8 mouse cellular contexts compared by ENCODE assay signal in genomic region chr5:142812976-142813721, GRCm38 (mm10). TPM values are rescaled to one million over a fixed set of nuclear protein-coding genes. Genes with fewer than 3 reads are reported as not detected.
DNase-seq lines count a peak whose midpoint lies in the region; ATAC-seq and TF ChIP-seq lines count a peak whose summit lies in the region.

No protein-coding gene starts in this region.

- H3K4me1 ChIP-seq in heart, embryonic 10.5 days = peaks cover 49% of the 10 kb centered on the region
- H3K4me1 ChIP-seq in kidney, embryonic 14.5 days (ENCODE audit: control insufficient read depth, insufficient read depth, low read length) = peaks cover 30% of the 10 kb centered on the region
- H3K4me1 ChIP-seq in lung, postnatal 0 days (ENCODE audit: insufficient read depth, low read depth, low read length) = peaks cover 20% of the 10 kb centered on the region
- peaks cover 29% of the 10 kb centered on the region for H3K4me1 ChIP-seq in stomach, embryonic 14.5 days (ENCODE audit: control insufficient read depth, insufficient read depth, low read length)

- no peak for TF ChIP-seq CTCF in lung, postnatal 0 days (IDR thresholded peaks at IDR 0.05)

- H3K4me2 ChIP-seq in kidney, embryonic 14.5 days (replicated peaks; ENCODE audit: low read depth, low read length) = peak overlapping the region; percentile 97
- peak overlapping the region; percentile 95 for H3K4me2 ChIP-seq in lung, postnatal 0 days (replicated peaks; ENCODE audit: low read depth, low read length)
- H3K4me2 ChIP-seq in stomach, embryonic 14.5 days (replicated peaks; ENCODE audit: low read depth, low read length) = peak overlapping the region; percentile 86

- no peak for ATAC-seq in kidney, embryonic 14.5 days (ENCODE audit: low FRiP score, low TSS enrichment)
- no peak for ATAC-seq in lung, postnatal 0 days
- no peak for ATAC-seq in stomach, embryonic 14.5 days (ENCODE audit: insufficient number of reproducible peaks, insufficient read depth, low FRiP score, low read depth)

- peak overlapping the region; percentile 99 for H3K4me3 ChIP-seq in heart, embryonic 10.5 days
- peak overlapping the region; percentile 96 for H3K4me3 ChIP-seq in kidney, embryonic 14.5 days (ENCODE audit: low read length)
- H3K4me3 ChIP-seq in lung, postnatal 0 days (ENCODE audit: low read depth, low read length) = peak overlapping the region; percentile 96
- peak overlapping the region; percentile 99 for H3K4me3 ChIP-seq in stomach, embryonic 14.5 days (ENCODE audit: low read depth, low read length)

- H3K27me3 ChIP-seq in heart, embryonic 10.5 days (ENCODE audit: insufficient read depth, poor library complexity, severe bottlenecking) = no peaks in the 10 kb centered on the region
- H3K27me3 ChIP-seq in kidney, embryonic 14.5 days (ENCODE audit: control insufficient read depth, insufficient read depth, low read length) = no peaks in the 10 kb centered on the region
- no peaks in the 10 kb centered on the region for H3K27me3 ChIP-seq in lung, postnatal 0 days (replicated peaks; ENCODE audit: insufficient read depth, low read length)
- no peaks in the 10 kb centered on the region for H3K27me3 ChIP-seq in stomach, embryonic 14.5 days (ENCODE audit: control insufficient read depth, insufficient read depth, low read length)

- H3K36me3 ChIP-seq in heart, embryonic 10.5 days = peaks cover 25% of the 10 kb centered on the region
- peaks cover 12% of the 10 kb centered on the region; the same call in 1 of the 2 replicates for H3K36me3 ChIP-seq in kidney, embryonic 14.5 days (ENCODE audit: control insufficient read depth, insufficient read depth, low read length)
- no peaks in the 10 kb centered on the region for H3K36me3 ChIP-seq in lung, postnatal 0 days (ENCODE audit: insufficient read depth, low read length)
- no peaks in the 10 kb centered on the region; the same call in 1 of the 2 replicates for H3K36me3 ChIP-seq in stomach, embryonic 14.5 days (ENCODE audit: control insufficient read depth, insufficient read depth, low read length)

- no peak for TF ChIP-seq EP300 in lung, postnatal 0 days (IDR thresholded peaks at IDR 0.05)

- peak overlapping the region; percentile 100 for H3K27ac ChIP-seq in heart, embryonic 10.5 days
- peak overlapping the region; percentile 100 for H3K27ac ChIP-seq in kidney, embryonic 14.5 days (ENCODE audit: low read depth, low read length)
- H3K27ac ChIP-seq in lung, postnatal 0 days (ENCODE audit: low read length) = peak overlapping the region; percentile 100
- H3K27ac ChIP-seq in stomach, embryonic 14.5 days (ENCODE audit: low read length) = peak overlapping the region; percentile 100

- H3K9ac ChIP-seq in kidney, embryonic 14.5 days (ENCODE audit: low read depth, low read length) = peak overlapping the region; percentile 100
- H3K9ac ChIP-seq in lung, postnatal 0 days (replicated peaks; ENCODE audit: low read depth) = peak overlapping the region; percentile 100
- H3K9ac ChIP-seq in stomach, embryonic 14.5 days (replicated peaks; ENCODE audit: low read depth, low read length) = peak overlapping the region; percentile 100

- no peaks in the 10 kb centered on the region for H3K9me3 ChIP-seq in heart, embryonic 10.5 days
- no peaks in the 10 kb centered on the region for H3K9me3 ChIP-seq in kidney, embryonic 14.5 days (ENCODE audit: control insufficient read depth, low read length)
- H3K9me3 ChIP-seq in lung, postnatal 0 days (ENCODE audit: low read length) = no peaks in the 10 kb centered on the region
- H3K9me3 ChIP-seq in stomach, embryonic 14.5 days (ENCODE audit: control insufficient read depth, low read depth, low read length) = no peaks in the 10 kb centered on the region

- 4% methylated on average over 18 of the region's 18 CpGs for WGBS in heart, embryonic 10.5 days
- WGBS in kidney, embryonic 14.5 days = 9% methylated on average over 18 of the region's 18 CpGs
- 7% methylated on average over 18 of the region's 18 CpGs for WGBS in lung, postnatal 0 days
- WGBS in stomach, embryonic 14.5 days = 7% methylated on average over 18 of the region's 18 CpGs

- peak; percentile 29 for DNase-seq in ovary, postnatal 10 days (ENCODE audit: low spot score)
- DNase-seq in ovary, postnatal 14 days (ENCODE audit: low spot score) = no peak
- DNase-seq in embryo, embryonic 9.5 days (ENCODE audit: extremely low spot score) = peak; percentile 82
- no peak for DNase-seq in heart, embryonic 10.5 days (ENCODE audit: low spot score)
- peak; percentile 65 for DNase-seq in lung, postnatal 0 days (ENCODE audit: low spot score)
- no peak for DNase-seq in thymus, adult 18-20 months

RNA-seq across cellular contexts. Expression of gene Tnrc18, which starts 4.3 kb away (rescaled TPM):
- polyA plus RNA-seq in heart, embryonic 10.5 days (2016; fragmentation: Nextera tagmentation; extraction: Ambion mirVana) = 22.2 and 24.8 TPM in 2 replicates
- 32.7 and 41.1 TPM in 2 replicates for polyA plus RNA-seq in kidney, embryonic 14.5 days (2014; fragmentation: Nextera tagmentation; extraction: Ambion mirVana)
- polyA plus RNA-seq in lung, postnatal 0 days (2015; fragmentation: Nextera tagmentation; extraction: Ambion mirVana) = 16.6 and 24.9 TPM in 2 replicates
- polyA plus RNA-seq in stomach, embryonic 14.5 days (2014; fragmentation: Nextera tagmentation; extraction: Ambion mirVana) = 36.0 and 41.2 TPM in 2 replicates

Comparison
In these comparisons a context has a peak if more than half of its experiments do, and no peak if none do; other contexts are left out.
1. DNase-seq: peak in ovary, postnatal 10 days (single experiment), embryo, embryonic 9.5 days (single experiment) and lung, postnatal 0 days (single experiment); none in ovary, postnatal 14 days (single experiment), heart, embryonic 10.5 days (single experiment) and thymus, adult 18-20 months (0 of 2).
2. Peak in every context shown above with its lines, with median percentiles within 50 percentile points of each other: H3K27ac ChIP-seq, H3K4me3 ChIP-seq, H3K4me2 ChIP-seq and H3K9ac ChIP-seq.